Mouse (Mus musculus) gastrocnemius, postnatal 36 days (tissue): ENCODE results near the gene Ndufa11. TPM values are rescaled to one million over a fixed set of nuclear protein-coding genes. Genes with fewer than 3 reads are reported as not detected.
A peak's percentile ranks its signal among the peaks of the same experiment; 100 is the strongest.

Experiments
- DNase-seq, 2 experiments: peaks; one replicate each; pipeline ENCODE4 v3.0.0; 2022
- intact Hi-C: fragments of 180-260 bp; cut with DNase I; formaldehyde crosslinking; loops from one replicate; pipeline ENCODE4 v1.15.1; 2025
- long read RNA-seq, 2 experiments: library from polyadenylated mRNA; stranded (forward); transcript quantifications; one replicate each; pipeline ENCODE4 v2.0.0; 2021
- total RNA-seq, 2 experiments: library from RNA; stranded (reverse); gene quantifications; 2 replicates each; pipeline ENCODE4 v1.2.3; 2021

Gene Ndufa11
- total RNA-seq, result 100 to 1,000 TPM; 425 to 470 TPM
- long read RNA-seq, experiment 1, transcript Ndufa11-201 (4 exons, 545 nt), result major isoform, 990 of 1,148 reads
- long read RNA-seq, experiment 1, transcript Ndufa11-204 (4 exons, 493 nt), result minor isoform, 41 of 1,148 reads
- long read RNA-seq, experiment 1, partial matches to known transcripts, result 8 of 1,148 reads
- long read RNA-seq, experiment 1, other reads (novel, unspliced or antisense), result 109 of 1,148 reads
- long read RNA-seq, experiment 2, transcript Ndufa11-201 (4 exons, 545 nt), result major isoform, 1,112 of 1,278 reads
- long read RNA-seq, experiment 2, transcript Ndufa11-204 (4 exons, 493 nt), result minor isoform, 37 of 1,278 reads
- long read RNA-seq, experiment 2, partial matches to known transcripts, result 98 of 1,278 reads
- long read RNA-seq, experiment 2, other reads (novel, unspliced or antisense), result 31 of 1,278 reads

DNA sequence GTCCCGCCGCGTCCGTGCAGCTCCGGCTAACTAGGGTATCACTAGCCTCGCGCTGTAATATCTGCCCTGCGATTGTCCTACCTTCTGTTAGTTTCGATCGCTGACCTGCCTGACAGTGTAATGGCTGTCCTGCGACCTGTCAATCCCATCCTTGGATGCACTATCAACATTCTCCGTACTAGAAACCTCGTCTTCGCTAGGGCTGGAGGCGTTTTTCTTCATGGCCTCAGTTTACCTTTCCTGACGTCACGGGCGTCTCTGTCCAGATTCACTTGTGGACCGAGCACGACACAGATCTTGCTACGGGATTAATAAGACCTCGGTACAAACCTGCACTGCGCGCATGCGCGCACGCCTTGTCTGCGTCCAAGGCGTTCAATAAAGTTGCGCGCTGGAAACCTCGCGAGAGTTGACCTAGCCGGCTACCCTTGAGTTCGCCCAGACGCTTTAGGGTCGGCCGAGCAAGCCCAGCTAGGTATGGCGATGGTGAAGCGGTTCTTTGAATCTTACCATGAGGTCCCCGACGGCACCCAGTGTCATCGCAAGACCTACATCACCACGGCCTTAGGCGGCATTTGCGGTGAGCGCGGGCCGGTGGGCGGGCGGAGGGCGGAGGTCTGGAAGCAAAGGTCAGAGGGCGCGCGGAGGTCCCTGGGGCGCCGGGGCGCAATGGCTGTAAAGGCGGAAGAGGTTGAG, at the start of gene Ndufa11, which contains the start of gene Vmac:
Gene Ndufa11, plus strand, starts transcription at position 405 of the 696 bp plus-strand sequence.
Gene Vmac, minus strand, starts transcription at position 660 of the 696 bp plus-strand sequence.
- intact Hi-C loops, result no loop called here
- DNase-seq, result peak; percentile 92 to 95

DNA sequence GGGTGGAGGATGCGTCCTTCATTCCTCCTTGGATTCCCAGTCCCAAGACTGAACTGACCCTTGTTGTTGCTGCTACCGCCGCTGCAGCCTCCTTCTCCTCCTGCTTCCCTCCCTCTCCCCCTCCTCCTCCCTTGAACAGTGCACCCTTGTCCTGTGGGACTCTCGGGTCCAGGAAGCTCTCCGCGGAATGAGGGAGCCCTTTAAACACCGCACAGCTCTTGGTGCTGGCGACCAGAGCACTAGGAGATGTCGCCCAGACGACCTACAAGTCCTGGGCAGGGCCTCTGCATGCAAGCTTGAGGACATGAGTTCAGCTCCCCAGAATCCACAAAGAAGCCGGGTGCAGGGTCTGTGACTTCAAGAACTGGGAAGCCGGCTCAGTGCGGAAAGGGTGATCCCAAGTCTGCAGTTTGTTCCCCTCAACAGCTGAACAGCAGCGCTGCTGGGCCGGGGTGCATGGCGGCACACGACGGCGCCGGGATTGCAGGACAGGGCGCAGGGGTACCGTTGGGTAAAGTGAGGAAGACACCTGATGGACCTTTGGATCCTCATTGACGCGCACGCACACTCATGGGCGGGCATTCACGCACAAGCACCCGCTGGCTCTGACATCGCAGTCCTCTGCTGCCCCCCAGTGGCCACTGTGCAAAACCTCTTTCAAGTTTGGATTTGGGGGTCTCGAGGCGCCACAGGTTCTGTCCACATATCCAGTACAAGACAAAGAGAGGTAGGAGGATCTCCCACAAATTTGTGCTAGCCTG, 49.0 kb upstream of the Ndufa11 start:
- peak; percentile 68 to 74 for DNase-seq
- intact Hi-C loops, result loop anchor here (5.0 to 10.0 kb wide), 2 partner anchors 56 to 314 kb away; partner anchors contain the start of gene Rpl36

DNA sequence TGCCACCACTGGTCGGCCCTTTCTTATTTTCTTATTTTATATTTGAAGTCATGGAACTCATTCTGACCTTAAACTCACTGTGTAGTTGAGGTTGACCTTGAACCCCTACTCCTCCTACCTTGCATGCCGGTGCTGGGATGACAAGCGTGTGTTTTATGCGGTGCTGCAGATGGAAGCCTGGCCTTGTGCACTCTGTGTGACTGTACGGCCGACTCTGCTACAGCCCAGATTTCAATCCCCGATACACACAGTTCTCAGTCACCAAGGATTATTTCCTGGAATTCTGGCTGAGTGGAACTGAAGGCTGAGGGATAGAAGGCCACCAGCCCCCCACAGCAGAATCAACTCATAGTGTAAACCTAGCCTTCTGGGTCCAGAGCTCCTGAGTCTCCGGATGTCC, 47.8 kb upstream of the Ndufa11 start:
- intact Hi-C loops, result loop anchor here (5.0 to 10.0 kb wide), 2 partner anchors 57 to 315 kb away; partner anchors contain the start of gene Rpl36
- no peak for DNase-seq

DNA sequence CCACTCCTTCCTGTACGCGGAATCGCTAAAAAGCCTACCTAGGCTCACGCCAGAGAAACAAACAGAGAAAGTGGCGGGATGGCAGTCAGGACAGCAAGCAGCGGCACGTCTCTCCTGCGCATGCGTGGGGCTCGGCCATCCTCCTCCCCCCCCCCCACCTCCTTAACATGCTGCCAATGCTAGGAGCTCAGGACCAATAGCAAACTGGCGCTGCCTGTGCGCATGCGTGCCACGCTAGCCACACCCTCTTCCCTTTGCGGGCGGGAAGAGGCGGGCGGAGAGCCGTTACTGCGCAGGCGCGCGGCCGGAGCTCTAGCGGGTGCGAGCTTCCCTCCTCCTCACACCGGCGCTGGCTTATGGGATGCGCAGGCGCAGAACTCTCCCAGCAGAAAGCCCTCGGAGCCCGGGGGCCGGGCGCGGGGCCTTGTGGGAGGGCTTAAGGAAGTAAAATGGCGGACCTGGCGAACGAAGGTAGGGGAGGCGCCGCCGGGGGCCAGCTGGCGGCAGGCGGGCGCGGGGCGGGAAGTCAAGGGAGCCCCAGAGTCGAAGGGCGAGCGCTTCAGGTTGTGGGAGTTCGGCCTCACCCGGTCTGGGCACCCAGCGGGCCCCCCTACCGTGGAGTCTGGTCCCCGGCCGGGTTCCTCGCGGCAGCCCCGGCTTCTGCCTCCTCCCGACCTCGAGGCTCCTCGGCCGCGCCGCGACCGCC, 44.5 kb upstream of the Ndufa11 start, which contains the start of gene Ranbp3:
Gene Ranbp3, plus strand, starts transcription at position 354 of the 706 bp plus-strand sequence.
- peak; percentile 96 to 99 for DNase-seq
- intact Hi-C loops, result no loop called here

DNA sequence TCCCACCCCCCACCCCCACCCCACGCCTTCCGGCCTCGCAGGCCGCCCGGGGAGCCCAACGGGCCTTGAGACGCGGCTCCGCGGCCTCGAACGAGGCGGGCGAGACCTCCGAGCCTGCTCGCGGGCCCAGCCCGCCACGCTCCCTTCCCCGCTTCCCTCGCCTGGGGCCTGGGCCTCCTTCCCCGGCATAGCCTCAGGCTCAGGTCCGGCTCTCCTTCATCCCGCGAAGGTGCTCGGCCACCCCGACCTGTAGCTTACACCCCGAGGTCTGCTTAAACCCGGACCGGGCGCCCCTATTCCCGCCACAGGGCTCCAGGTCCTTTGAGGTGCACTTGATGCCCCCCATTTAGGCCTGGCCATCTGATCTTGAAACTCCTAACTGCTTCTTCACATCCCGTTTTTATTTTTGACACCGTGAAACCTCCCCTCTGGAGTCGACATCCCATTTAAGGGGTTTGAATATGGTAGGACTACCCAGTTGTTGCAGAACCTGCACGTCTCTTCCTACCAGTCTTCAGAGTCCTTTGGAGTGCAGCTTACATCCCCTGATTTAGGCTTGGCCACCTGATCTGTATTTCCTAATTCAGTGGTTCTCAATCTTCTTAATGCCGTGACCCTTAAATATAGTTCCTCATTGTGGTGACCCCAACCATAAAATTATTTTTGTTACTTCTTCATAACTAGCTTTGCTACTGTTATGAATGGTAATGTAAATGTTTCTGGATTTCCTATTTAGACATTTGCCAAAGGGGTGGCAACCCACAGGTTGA, 43.7 kb upstream of the Ndufa11 start:
- intact Hi-C loops, result no loop called here
- no peak for DNase-seq

DNA sequence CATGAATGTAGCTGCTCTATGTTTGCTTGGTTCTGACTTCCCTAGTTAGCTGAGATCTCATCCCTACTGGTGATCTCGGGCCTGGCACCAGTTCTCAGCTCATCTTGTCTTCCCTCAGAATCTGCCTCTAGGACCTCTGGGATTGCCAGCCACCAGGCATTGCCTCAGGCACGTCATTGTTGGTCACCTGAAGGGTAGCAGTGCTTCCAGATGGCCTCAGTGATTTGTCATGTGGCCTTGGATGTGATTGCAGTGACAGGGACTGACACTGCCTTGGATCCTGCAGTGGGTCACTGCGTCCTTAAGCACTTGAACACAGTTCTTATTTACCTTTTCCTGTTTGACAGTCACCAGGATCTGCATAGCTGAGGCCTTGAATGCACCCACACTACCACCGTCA, 35.8 kb upstream of the Ndufa11 start:
- no peak for DNase-seq
- intact Hi-C loops, result no loop called here

DNA sequence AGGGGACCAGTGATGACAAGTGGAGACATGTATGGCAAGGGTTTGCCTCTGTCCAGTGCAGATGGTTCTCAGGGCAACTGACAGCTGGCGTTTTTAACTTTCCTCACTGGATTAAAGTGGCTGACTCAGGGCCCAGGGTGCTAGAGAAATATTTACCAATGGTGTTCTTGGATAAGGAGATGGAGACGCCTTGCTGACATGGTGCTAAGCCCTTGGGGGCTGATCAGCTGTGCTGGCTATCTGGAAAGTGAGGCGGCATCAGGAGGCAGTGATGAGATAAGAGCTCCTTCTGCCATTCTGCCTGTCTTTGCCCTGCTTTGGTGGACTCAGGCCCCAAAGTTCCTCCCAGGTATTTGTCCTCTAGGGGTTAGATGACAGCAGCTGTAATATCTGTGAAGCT, 34.7 kb upstream of the Ndufa11 start:
- DNase-seq, result no peak
- intact Hi-C loops, result no loop called here

DNA sequence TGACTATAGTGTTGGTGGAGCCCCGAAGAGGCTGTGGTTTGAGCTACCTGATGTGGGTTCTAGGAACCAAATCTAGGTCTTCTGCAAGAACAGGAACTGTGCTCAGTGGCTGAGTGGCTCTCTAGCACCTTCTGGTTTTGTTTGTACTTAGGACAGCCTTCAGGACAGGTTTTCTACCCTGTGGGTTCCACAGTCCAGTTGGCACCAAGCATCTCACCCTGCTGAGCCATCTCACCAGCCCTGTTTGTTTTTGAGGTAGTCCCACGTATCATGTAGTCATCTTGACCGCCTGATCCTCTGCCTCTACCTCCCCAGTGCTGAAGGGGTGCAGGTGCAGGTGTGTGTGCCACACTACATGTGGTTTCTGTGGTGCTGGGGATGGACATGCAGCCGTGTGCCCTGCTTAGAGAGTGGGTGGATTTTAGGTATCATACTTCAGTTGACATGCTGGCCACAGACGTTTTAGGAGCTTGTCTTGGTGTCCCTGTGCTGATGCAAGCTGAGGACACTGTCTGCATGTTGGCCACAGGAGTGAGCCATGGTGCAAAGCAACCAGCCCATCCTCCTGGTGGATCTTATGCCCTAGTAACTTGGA, 33.9 kb upstream of the Ndufa11 start:
- no peak for DNase-seq
- intact Hi-C loops, result no loop called here

DNA sequence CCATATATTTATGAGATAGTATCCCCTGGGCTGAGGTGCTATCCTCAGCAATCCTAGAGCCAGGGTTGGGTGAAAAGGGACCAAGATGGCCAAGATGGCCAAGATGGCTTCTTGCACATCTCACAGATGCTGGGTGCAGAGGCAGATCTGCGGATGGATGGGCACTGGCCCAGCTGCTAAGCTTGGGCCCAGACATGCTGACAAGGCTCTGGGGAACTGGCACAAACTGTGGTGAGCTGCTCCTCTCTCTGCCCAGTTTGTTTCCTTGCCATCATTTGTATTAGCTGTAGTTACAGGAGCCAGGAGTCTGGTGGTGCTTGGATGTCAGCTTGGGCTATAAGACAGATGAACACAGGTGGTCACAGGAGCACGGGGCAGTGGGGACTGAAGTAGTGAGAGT, 32.9 kb upstream of the Ndufa11 start:
- no peak for DNase-seq
- intact Hi-C loops, result no loop called here

DNA sequence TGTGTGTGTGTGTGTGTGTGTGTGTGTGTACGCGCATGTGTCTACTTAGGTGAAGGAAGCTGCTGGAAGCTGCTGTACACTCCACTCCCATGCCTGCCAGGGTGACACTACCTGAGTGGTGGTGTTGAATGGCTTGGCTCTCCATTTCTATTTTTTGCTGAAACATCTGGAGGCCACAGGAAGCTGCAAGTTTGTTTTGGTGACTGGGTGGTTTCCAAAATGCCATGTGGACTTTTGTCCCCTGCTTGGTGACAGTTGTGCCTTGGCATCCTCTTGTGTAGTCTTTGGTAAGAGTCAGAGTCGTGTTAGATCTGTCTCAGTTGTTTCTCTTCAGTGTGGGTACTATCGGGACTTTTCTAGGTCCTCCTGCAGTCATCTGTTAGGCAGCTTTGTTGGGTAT, 30.8 kb upstream of the Ndufa11 start:
- DNase-seq, result no peak

DNA sequence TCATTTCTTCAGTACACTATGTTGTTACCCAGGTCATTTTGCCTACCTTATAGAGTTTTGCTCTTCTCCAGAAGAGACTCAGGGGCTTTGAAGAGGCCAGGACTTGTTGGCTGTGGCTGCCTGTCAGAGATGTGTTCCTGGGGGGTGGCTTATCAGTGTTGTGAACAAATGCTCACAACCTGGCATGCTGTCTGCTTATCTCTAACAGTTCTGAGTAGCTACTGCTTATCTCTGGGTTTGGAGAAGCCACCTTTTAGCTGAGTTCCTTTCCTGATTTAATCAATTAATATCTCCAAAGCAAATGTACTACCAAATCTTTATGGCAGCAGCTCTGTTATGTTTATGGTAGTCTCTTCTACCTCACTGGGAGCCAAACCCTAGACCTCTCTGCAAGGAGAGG, 29.5 kb upstream of the Ndufa11 start:
- no peak for DNase-seq
- intact Hi-C loops, result no loop called here

More for the DNA sequence above, 30.8 kb upstream of the Ndufa11 start:
- intact Hi-C loops, result no loop called here

DNA sequence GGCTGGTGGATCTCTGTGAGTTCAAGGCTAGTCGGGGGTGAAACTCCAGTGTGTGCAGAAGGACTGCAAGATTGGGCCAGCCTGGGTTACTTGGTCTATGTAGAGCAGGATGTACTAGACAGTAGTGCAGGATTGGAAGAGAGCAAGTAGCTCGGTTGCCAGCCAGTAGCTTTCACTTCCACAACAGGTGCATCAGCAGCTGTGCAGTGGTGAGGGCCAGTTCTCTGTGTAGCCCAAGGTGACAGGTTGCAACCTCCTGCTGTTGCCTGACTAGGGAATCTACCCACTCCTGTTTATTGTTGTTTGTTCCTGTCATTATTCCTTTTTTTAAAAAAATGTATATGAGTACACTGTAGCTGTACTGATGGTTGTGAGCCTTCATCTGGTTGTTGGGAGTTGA, 28.9 kb upstream of the Ndufa11 start:
- DNase-seq, result no peak
- intact Hi-C loops, result no loop called here

DNA sequence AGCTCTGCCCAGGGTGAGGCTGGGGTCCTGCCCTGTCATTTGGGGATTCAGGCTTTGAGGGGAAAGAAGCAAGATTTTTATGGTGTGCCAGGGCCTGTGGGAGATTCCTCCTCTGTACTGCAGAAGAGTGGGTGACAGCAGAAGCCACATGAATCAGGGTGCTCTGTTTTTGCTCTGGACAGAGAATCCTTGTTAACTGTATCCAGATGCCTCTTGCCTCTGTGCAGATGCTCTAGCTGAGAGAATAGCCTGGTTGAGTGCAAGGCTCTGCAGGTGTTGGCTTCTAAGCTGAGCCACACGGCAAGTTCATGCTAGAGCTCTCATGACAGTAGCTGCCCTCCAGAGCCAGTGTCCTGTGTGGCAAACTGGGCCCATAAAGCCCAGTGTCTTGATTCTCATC, 24.2 kb upstream of the Ndufa11 start:
- no peak for DNase-seq
- intact Hi-C loops, result loop anchor here (5.0 kb wide), 1 partner anchor 64 kb away; the partner anchor contains the start of gene Nrtn

DNA sequence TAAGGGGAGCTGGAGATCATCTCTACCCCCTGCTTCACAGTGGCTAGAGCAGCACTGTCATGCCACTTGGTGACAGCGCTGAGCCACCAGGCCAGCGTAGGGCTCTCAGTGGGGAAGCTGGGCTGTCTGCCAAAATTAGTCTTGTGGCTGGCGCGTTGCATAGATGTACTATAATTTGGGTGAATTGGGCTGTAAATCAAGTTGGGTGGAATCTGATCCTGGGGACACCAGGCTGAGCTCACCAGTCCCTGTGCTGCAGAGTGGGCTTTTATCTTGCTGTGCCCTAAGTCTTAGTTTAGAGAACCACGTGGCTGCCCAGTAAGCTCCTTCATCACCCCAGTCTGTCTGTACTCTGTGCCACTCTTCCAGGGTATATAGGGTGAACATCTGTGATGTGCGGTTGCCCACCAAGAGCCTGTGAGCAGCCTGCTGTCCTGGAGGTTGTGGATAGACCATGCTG, 23.7 kb upstream of the Ndufa11 start:
- intact Hi-C loops, result loop anchor here (5.0 kb wide), 1 partner anchor 63 kb away; the partner anchor contains the start of gene Nrtn
- peak in 1 of 2 experiments; percentile 47 for DNase-seq

DNA sequence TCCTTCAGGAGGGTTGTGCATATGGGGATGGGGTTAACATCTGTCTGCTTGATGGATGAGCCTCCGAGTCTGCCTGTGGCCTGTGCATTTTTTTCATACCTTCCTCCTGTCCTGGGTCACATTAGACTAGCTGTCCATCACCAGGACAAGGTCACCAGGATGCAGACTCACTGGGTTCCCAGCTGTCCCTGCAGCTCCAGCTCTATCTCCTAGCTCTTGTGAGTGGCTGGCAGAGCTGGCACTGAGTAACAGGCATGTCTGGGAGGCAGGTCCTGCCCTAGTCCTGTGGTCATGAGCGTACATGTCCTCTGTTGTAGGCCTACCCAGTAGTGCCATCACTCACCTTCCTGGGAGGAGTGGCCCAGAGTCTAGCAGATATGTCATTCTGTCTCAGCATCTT, 17.1 kb upstream of the Ndufa11 start:
- no peak for DNase-seq
- intact Hi-C loops, result no loop called here

DNA sequence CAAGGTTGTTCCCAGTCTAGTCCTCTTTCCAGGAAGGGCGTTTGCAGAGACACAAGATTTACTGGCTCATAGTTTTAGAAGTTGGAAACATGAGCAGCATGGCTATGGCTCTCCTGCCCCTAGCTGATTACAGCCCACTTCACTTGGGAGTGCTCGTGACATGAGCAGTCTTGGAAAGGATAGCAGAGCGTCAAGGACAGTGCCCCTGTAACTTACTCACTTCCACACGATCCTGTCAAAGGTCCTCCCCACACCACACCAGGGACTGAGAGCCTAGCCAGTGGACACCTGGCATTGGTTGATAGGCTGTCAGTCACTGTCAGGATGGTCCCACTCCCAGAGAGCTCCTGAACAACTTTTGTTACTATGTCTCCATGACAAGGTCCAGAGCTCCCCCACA, 14.5 kb upstream of the Ndufa11 start:
- DNase-seq, result no peak
- intact Hi-C loops, result no loop called here

DNA sequence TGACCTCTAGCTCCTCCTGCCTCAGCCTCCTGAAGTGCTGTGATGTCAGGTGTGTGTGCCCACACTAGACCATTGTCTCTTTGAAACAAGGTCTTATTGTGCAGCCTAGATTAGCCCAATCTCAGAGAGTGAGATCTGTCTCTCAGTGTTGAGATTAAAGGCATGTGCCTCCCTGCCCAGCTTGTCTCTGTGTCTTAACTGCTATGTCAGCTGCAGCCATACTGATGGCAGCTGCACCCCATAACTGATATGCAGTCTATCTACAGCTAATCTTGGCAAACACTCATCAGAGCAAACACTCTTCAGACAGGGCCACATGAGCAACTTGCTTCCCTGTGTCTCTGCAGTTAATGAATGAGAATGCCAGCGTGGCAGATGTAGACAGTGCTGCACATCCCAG, 11.1 kb upstream of the Ndufa11 start:
- DNase-seq, result no peak
- intact Hi-C loops, result no loop called here

DNA sequence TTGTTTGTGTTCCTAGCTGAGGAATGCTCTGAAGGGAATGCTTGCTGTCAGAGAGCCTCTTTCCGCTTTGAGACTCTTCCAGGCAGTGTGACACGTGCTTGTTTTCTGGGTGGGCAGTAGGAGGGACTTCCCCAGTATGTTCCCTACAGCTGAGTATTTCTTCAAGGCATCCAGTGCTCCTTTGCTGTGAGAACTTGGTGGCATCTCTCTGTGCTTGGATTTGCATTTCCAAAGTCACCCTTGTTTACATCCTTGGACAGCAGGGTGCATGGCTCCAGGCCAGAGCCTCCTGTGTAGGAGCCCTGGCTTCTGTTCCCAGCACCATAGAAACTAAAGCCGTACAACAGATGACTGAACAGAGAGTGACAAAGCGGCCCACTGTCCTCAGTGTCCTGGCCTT, 8.9 kb upstream of the Ndufa11 start:
- DNase-seq, result no peak
- intact Hi-C loops, result no loop called here

DNA sequence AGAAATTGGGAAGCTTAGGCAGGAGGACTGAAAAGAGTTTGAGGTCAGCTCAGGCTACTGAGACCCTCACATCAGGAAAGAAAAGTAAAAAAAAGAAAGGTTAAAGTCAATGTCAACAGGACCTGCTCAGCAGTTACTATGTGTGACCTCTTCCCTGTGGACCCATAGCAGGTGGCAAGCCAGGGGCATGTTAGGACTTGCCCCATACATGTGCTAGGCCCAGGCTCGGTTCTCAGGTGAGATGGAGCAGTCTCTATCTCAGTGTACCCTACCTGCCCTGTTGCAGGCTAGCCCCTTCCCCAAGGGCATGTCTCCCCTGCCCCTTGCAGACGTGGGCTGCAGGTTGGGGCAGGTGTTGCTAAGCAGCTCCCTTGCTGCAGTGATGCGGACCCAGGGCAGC, 7.9 kb upstream of the Ndufa11 start:
- intact Hi-C loops, result no loop called here
- no peak for DNase-seq
